Mouse (Mus musculus) retina, postnatal 7 days (tissue): ENCODE data around the gene Palld.
A peak's percentile ranks its signal among the peaks of the same experiment; 100 is the strongest.

Experiments
- DNase-seq: peaks from one replicate; pipeline ENCODE4 v3.0.0-alpha.2; 2012; ENCODE audit warnings: low read depth, low spot score

The Palld gene

DNA sequence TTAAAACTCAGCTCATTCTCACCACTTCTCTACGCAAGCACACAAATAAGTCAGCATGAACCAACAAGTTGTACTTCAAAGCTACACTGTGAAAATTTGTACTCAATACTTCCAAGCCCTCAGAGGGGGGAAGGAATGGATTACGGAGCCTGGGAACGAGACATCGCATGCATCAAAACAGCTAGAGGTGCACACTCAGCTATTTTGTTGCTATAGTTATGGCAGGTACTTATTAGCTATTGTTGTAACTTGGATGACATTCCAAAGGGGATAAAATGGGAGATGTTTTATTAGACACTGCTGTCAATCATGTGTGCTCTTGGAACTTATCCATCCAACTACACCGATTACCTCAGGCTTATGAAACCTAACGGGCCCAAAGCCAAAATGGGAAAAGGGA, 171.8 kb downstream of the Palld start:
- DNase-seq, result no peak

GRCm38 (mm10) chr8:61725306-61726017, 177.0 kb downstream of the Palld start:
- no peak for DNase-seq

GRCm38 (mm10) chr8:61722226-61722625, 180.3 kb downstream of the Palld start:
- DNase-seq, result no peak

DNA sequence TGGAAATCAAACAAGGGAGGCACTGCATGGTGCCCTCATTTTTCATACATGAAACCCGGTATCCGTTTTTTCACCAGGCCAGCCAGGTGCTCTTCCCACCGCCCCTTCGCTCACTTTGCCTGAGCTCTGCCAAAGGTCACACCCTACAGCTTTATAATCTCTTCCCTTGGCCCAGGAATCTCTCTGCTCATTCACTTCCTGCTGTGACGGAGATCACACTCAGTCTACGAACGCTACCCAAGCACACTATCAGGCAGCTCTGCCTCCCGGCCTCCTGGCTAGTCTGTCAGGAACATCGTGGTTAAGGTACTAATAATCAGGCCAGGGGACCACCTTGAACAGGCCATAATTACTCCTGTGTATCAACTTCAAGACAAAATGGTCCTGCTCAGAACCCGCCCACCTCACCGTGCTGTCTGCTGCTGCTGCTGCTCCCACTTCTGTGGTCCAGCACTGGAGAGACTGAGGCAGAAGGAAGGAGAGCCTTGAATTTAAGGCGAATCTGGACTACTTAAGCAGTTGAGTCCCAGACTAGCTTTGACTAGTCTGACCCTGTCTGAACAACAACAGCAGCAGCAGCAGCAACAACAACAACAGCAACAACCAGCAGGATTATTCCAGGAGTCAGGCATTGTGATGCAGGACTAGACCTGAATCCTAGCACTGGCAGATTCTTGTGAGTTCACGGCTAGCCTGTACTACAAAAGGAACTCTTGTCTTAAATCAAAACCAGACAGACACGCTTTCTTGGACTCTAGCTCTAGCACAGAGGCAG, 187.0 kb downstream of the Palld start:
- DNase-seq, result no peak

DNA sequence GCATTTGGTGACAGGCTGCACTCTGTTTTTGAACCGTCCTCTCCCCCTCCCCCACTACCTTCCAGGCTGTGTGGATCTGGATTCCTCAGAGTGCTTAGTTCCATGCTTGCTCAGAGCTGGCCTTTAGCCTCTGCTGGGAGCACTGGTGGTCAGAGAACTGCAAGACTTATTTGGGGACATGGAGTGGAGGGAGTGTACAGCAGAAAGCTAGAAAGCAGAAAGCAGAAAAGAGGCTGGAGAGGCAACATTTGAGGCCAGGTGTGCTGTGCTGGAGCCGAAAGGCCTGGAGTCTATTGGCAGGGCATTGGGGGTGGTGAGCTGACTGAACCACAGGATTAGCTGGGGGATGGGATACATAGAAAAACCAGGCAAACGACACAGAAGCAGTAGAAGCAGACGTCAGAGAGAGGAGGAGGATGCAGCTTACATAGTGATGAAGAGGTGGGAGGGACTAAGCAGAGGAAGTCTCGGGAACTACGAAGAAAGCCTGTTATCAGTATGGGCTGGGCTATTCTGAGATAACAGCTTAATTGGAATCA, 188.1 kb downstream of the Palld start:
- no peak for DNase-seq

DNA sequence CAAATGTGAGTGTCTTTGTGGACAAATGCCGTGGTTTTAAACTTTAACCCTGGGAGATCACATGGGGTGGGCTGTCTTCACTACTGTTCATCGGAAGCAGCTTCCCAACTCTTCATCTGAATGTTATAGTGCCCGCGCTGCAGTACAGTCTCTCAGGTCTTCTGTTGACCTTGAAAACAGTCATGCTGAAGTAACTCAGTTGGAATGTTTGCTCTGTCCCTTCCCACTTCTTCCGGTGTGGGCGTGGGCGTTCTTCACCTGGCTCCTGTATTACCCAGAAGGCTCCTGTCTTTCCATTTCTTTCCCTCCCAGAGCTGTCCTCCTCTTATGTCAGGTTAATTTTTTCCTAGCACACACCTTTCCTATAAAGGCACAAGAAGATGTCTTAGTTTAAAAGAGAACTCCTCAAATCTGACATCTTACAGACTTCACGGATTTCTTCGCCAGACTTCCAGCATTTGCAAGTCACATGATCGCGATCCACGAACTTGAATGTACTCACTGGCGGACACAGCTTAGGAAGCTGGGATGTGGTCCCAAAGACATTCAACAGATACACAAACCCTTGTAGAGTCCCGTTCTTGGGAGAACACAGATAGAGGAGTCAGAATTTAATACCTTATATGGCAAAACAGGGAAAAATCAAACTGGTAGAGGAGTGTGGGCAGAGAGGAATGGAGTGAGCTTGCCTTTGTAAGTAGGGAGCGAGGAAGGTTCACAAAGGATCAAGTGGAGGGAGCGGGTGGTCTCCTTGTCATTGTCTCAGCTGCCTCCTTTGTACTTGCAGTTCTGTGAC, 189.1 kb downstream of the Palld start:
- no peak for DNase-seq

GRCm38 (mm10) chr8:61712426-61712825, 190.1 kb downstream of the Palld start:
- no peak for DNase-seq

DNA sequence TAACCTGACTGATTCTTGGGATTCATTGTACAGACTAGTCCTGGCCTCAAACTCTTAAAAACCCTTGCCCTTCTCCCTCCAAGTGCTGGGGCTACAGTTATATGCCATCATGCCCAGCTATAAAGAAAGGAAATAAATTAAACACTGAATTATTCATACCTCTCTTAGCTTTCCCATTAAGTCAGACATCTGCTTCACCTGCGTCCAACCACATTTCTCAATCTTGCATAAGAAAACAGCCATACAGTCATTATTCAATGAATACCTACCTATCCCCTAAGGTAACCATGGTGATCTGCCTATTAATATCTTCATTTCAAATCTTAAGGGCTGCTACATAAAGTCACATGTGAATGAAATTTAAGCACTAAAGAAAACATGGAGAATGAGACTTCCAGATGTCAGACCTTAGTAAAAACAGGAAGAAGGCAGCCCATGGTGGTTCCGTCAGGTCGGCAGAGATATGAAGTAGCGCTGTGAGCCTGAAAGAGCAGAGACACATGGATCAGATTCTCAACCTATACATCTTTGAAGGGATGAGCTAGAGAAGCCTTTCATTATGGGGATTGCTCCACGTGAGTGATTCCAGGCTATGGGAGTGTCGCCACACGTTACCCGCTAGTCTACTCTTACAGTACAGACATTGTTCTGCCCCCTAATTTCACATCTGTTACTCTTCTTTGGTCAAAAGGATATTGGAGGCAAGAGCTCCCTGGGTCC, 193.7 kb downstream of the Palld start:
- DNase-seq, result no peak

DNA sequence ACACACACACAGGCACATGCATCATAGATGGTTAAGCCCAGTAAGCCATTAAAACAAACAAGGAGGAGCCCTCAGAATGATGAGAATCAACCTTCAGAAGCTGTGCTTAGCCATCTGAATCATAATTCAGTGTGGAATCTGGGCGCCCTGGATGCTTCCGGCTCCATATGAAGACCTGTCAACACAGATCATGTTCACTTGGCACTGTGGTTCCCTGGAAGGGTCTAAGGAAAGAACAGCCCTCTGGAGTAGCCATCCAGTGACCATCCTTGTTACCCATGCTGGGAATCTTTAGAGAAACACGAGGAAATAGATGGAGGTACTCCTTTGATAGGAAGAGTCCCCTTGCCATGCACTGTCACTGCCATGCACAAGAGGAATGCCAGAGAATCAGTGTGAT, 197.0 kb downstream of the Palld start:
- DNase-seq, result no peak

- DNase-seq, result no peak
Measured at GRCm38 (mm10) chr8:61702122-61702521, 200.4 kb downstream of the Palld start.

GRCm38 (mm10) chr8:61700932-61701681, 201.4 kb downstream of the Palld start:
- no peak for DNase-seq

- DNase-seq, result no peak
Measured at GRCm38 (mm10) chr8:61700298-61700697, 202.2 kb downstream of the Palld start.

GRCm38 (mm10) chr8:61698959-61699358, 203.5 kb downstream of the Palld start:
- DNase-seq, result no peak

DNA sequence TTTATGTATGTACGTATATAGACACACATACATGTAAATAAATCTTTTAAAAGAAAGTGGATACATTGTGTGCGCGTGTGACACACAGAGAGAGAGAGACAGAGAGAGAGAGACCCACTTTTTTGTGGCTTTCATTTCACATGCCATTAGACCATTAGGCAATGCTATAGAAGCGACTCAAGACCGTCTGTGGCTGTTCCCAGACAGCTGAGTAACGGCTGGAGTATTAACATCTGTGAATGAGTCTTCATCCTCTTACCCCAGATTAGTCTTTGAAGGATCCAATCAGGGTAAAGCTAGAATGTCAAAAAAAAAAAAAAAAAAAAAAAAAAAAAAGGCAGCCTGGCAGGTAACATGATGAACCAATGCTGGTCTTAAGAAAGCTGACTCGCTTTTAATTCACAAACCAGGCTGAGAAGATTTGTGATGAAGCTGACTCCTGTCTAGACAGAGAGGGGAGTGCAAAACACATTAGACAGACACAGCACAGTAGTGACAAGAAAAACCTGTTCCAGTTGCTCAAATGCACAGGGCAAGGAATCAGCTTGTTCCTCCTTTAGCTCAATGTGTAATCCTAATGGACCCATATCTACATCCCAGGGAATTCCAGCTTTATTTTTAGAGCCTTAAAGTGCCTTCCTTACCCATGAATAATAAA, 204.6 kb downstream of the Palld start:
- peak; percentile 37 for DNase-seq

DNA sequence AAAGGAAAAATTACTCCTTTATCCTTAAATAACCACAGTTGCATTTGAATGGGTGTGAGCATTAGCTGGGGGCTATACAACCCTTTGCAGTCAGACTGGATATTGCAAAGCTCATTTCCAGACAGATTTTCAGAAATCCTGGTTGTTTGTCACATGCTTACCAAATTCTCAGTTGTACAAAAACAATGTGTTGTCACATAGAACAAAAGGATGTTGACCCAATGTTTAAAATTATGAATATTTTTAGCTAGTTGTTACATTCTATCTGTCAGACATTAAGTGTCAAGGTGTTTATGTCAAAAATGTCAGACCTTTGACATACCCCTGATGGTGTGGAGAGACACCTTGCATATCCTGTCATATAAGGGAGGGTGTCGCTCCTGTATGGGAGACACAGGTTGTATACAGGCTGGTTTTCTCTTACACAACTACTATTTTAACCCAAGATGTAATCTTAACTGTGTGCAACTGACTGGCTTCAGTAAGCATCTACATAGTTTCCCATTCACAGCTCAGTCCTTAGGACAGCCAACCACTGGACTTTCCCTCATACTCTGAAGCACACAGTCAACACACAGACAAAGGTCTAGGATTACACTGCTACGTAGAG, 205.5 kb downstream of the Palld start:
- DNase-seq, result no peak

GRCm38 (mm10) chr8:61695416-61695815, 207.1 kb downstream of the Palld start:
- no peak for DNase-seq

GRCm38 (mm10) chr8:61692866-61693265, 209.6 kb downstream of the Palld start:
- DNase-seq, result no peak

DNA sequence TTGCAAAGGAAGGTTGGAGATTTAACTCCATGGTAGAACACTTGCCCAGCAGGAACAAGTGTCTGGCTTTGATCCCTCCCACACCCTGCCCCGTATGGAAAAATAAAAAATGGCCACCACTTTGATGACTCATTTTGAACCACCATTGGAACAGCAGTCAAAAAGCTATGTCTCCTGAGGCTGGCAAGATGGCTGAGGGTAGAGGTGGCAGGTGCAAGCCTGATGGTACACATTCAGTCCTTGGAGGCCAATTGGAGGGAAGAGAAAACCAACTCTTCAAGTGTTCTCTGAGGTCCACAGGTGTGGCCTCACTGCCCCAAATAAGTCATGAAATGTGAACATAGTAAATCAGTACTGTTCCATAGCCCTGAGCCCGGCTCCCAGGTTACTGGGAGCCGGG, 210.4 kb downstream of the Palld start:
- no peak for DNase-seq

- no peak for DNase-seq
Measured at GRCm38 (mm10) chr8:61691391-61691790, 211.1 kb downstream of the Palld start.

GRCm38 (mm10) chr8:61687071-61687470, 215.4 kb downstream of the Palld start:
- DNase-seq, result no peak
